Mouse (Mus musculus) 3T3-L1 (cell line): ENCODE data around the gene Pfkfb3.
"Not testable (repeated sequence)": the region's sequence is repeated elsewhere in the genome, so short reads cannot be mapped to it uniquely, and the experiment has no call there.

Experiments used
- DNase-seq: peaks from one replicate; pipeline ENCODE4 v3.0.0-alpha.2; 2015; ENCODE audit warnings: low read depth, low spot score

The Pfkfb3 gene

GRCm38 (mm10) chr2:11551726-11552125 lies 2.2 kb downstream of the Pfkfb3 start:
- DNase-seq, result no peak

GRCm38 (mm10) chr2:11548508-11548907 lies 5.4 kb downstream of the Pfkfb3 start:
- DNase-seq, result no peak

- peak; percentile 39 for DNase-seq
Measured at GRCm38 (mm10) chr2:11547609-11548008, 6.3 kb downstream of the Pfkfb3 start.

GRCm38 (mm10) chr2:11546091-11546490 lies 7.8 kb downstream of the Pfkfb3 start:
- DNase-seq, result no peak

- DNase-seq, result no peak
Measured at GRCm38 (mm10) chr2:11545380-11545779, 8.5 kb downstream of the Pfkfb3 start.

- no peak for DNase-seq
Measured at GRCm38 (mm10) chr2:11544342-11544741, 9.5 kb downstream of the Pfkfb3 start.

- no peak for DNase-seq
Measured at GRCm38 (mm10) chr2:11543158-11543557, 10.7 kb downstream of the Pfkfb3 start.

- DNase-seq, result peak; percentile 82
Measured at GRCm38 (mm10) chr2:11542640-11543039, 11.2 kb downstream of the Pfkfb3 start.

GRCm38 (mm10) chr2:11542121-11542520 lies 11.8 kb downstream of the Pfkfb3 start:
- DNase-seq, result no peak

GRCm38 (mm10) chr2:11541528-11541927 lies 12.3 kb downstream of the Pfkfb3 start:
- not testable (repeated sequence) for DNase-seq

- no peak for DNase-seq
Measured at GRCm38 (mm10) chr2:11535966-11536365, 17.9 kb downstream of the Pfkfb3 start.

- no peak for DNase-seq
Measured at GRCm38 (mm10) chr2:11535412-11535928, 18.4 kb downstream of the Pfkfb3 start.

- no peak for DNase-seq
Measured at GRCm38 (mm10) chr2:11534826-11535225, 19.1 kb downstream of the Pfkfb3 start.

- DNase-seq, result peak; percentile 90
Measured at GRCm38 (mm10) chr2:11530101-11530500, 23.8 kb downstream of the Pfkfb3 start.

- no peak for DNase-seq
Measured at GRCm38 (mm10) chr2:11526063-11526462, 27.8 kb downstream of the Pfkfb3 start.

- no peak for DNase-seq
Measured at GRCm38 (mm10) chr2:11524736-11525135, 29.1 kb downstream of the Pfkfb3 start.

- no peak for DNase-seq
Measured at GRCm38 (mm10) chr2:11521758-11522157, 32.1 kb downstream of the Pfkfb3 start.

GRCm38 (mm10) chr2:11520786-11521185 lies 33.1 kb downstream of the Pfkfb3 start:
- no peak for DNase-seq

- no peak for DNase-seq
Measured at GRCm38 (mm10) chr2:11515828-11516227, 38.0 kb downstream of the Pfkfb3 start.

- no peak for DNase-seq
Measured at GRCm38 (mm10) chr2:11513057-11513967, 40.6 kb downstream of the Pfkfb3 start.

GRCm38 (mm10) chr2:11512127-11512526 lies 41.8 kb downstream of the Pfkfb3 start:
- no peak for DNase-seq

GRCm38 (mm10) chr2:11503736-11504135 lies 50.1 kb downstream of the Pfkfb3 start:
- no peak for DNase-seq

- no peak for DNase-seq
Measured at GRCm38 (mm10) chr2:11502901-11503431, 50.9 kb downstream of the Pfkfb3 start.
